Mouse (Mus musculus) small intestine, adult 2 months (tissue): Measurements from ENCODE around the gene Adam19.

Experiments used
- CTCF ChIP-seq: fragments of 200-500 bp; IDR thresholded peaks from 2 replicates; pipeline ENCODE4 v1.5.1; 2012; ENCODE audit warnings: low read depth, mild to moderate bottlenecking, control low read depth, inconsistent platforms, low read length, moderate library complexity, mixed read lengths; ENCODE audit not compliant: insufficient replicate concordance, insufficient read length; ENCODE audit errors: extremely low read depth
- POLR2A ChIP-seq: fragments of 200-500 bp; IDR thresholded peaks from 2 replicates; pipeline ENCODE4 v1.6.1; 2012; ENCODE audit warnings: low read depth, mild to moderate bottlenecking, control low read depth, inconsistent platforms, low read length, moderate library complexity

- TF ChIP-seq POLR2A: no peak
- TF ChIP-seq CTCF: no peak
These were observed 32.8 kb upstream of the Adam19 start for GRCm38 (mm10) chr11:46022983-46023382.
